Mouse (Mus musculus) midbrain, embryonic 12.5 days (tissue): Measurements from ENCODE around the gene Rtn4. TPM values are rescaled to one million over a fixed set of nuclear protein-coding genes. Genes with fewer than 3 reads are reported as not detected.

ENCODE experiments used
- ATAC-seq: fragments of 200-750 bp; cut with Nextera tagmentation; 2 replicates; pipeline ENCODE4 v1.8.0; 2017; ENCODE audit warnings: low read depth, moderate TSS enrichment, moderate library complexity; ENCODE audit not compliant: low FRiP score
- H3K27ac ChIP-seq: fragments of 300-500 bp; sonication (generic); replicated peaks from 2 replicates; pipeline ENCODE4 v1.5.1; 2016; ENCODE audit warnings: mild to moderate bottlenecking
- H3K27me3 ChIP-seq: fragments of 300-500 bp; sonication (generic); 2 replicates; pipeline ENCODE4 v1.6.1; 2016; ENCODE audit warnings: mild to moderate bottlenecking
- H3K36me3 ChIP-seq: fragments of 300-500 bp; sonication (generic); 2 replicates; pipeline ENCODE4 v1.6.1; 2016
- H3K4me1 ChIP-seq: fragments of 300-500 bp; sonication (generic); 2 replicates; pipeline ENCODE4 v1.6.1; 2016
- H3K4me2 ChIP-seq: fragments of 300-500 bp; sonication (generic); replicated peaks from 2 replicates; pipeline ENCODE4 v1.6.1; 2016; ENCODE audit warnings: mild to moderate bottlenecking, moderate library complexity
- H3K4me3 ChIP-seq: fragments of 300-500 bp; sonication (generic); 2 replicates; pipeline ENCODE4 v1.5.1; 2016; ENCODE audit warnings: mild to moderate bottlenecking
- H3K9ac ChIP-seq: fragments of 300-500 bp; sonication (generic); replicated peaks from 2 replicates; pipeline ENCODE4 v1.6.1; 2016; ENCODE audit warnings: mild to moderate bottlenecking, moderate library complexity
- H3K9me3 ChIP-seq: fragments of 300-500 bp; sonication (generic); 2 replicates; pipeline ENCODE4 v1.6.1; 2016; ENCODE audit warnings: mild to moderate bottlenecking
- WGBS: fragments of 180-500 bp; shearing (Covaris S2); methylation state at CpG from one replicate; pipeline ENCODE4 v1.1.7; 2016; 5-methylcytosine and 5-hydroxymethylcytosine counted together
- polyA plus RNA-seq: library from polyadenylated mRNA; unstranded; fragments of >200 nt; fragmentation: Nextera tagmentation; extraction: Ambion mirVana; gene quantifications from 2 replicates; pipeline ENCODE4 v1.2.1, GENCODE M21; 2016

Gene Rtn4
- polyA plus RNA-seq, 1 experiment from 2014 or later: 98.1 TPM

DNA sequence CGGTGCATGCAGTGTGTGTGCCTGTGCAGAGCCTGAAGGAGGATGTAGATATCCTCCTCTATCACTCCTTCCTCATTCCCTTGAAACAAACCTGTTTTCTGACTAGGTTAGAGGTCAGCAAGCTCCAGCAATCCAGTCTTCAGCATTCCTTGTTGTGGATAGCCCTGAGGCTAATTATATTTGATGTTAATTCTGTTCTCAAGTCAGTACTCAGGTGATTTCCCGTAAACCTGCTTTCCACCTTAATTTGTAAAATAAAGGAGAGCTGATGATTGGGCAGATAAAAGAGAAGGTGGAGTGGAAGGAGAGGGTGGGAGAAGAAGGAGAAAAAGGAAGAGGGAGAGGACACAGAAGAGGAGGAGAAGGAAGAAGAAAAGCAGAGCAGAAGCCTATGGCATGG lies 8.5 kb upstream of the Rtn4 start:
- Histone ChIP-seq H3K4me2 (no peak overlapping the region), H3K27me3 (no peaks in the 10 kb centered on the region), H3K9ac (no peak overlapping the region), H3K4me1 (no peaks in the 10 kb centered on the region), H3K4me3 (no peak overlapping the region), H3K9me3 (no peaks in the 10 kb centered on the region), H3K27ac (no peak overlapping the region), H3K36me3 (no peaks in the 10 kb centered on the region)
- no peak for ATAC-seq
- WGBS: 89% methylated on average over 2 of the region's 2 CpGs

DNA sequence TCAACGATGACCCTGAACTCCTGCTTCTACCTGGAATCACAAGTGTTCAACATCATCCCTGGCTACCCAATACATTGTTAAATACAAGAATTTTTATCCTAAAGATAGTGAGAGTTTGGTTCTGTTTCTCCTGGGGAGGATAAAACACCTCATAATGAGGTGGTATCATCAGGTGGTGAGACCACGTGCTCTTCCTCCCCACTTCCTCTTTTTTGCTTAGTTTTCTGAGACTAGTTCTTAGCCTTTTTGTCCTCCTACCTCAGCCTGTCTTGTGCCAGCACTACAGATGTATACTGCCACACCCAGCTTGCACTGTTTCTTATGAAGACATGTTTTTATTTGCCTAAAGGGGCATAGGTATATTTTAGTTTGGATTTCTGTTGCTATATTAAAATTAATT lies 6.6 kb upstream of the Rtn4 start:
- Histone ChIP-seq H3K27me3 (no peaks in the 10 kb centered on the region), H3K9me3 (no peaks in the 10 kb centered on the region), H3K4me1 (no peaks in the 10 kb centered on the region), H3K9ac (no peak overlapping the region), H3K36me3 (no peaks in the 10 kb centered on the region), H3K27ac (no peak overlapping the region), H3K4me3 (no peak overlapping the region), H3K4me2 (no peak overlapping the region)
- ATAC-seq: no peak
- 90% methylated on average over 2 of the region's 2 CpGs for WGBS

DNA sequence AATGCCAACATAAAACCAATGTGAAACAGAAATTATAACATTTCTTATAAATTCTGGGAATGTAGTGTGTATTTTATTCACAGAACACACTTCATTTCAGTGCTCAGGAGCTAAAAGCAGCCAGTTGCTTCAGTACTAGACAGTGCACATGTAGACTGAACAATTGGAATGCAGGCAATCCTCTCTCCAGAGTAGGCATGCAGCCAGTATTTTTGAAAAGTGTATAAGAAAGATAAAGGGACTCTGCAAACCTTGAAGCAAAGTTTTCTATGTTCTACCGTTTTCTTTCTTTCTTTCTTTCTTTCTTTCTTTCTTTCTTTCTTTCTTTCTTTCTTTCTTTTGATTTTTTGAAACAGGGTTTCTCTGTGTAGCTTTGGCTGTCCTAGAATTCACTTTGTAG lies 1.2 kb upstream of the Rtn4 start:
- Histone ChIP-seq H3K4me3 (no peak overlapping the region), H3K4me1 (peaks cover 3% of the 10 kb centered on the region; the same call in 1 of the 2 replicates), H3K27ac (no peak overlapping the region), H3K9ac (no peak overlapping the region), H3K27me3 (no peaks in the 10 kb centered on the region), H3K4me2 (no peak overlapping the region), H3K36me3 (no peaks in the 10 kb centered on the region), H3K9me3 (no peaks in the 10 kb centered on the region)
- ATAC-seq: no peak
- WGBS: 92% methylated on average over 1 of the region's 1 CpGs

DNA sequence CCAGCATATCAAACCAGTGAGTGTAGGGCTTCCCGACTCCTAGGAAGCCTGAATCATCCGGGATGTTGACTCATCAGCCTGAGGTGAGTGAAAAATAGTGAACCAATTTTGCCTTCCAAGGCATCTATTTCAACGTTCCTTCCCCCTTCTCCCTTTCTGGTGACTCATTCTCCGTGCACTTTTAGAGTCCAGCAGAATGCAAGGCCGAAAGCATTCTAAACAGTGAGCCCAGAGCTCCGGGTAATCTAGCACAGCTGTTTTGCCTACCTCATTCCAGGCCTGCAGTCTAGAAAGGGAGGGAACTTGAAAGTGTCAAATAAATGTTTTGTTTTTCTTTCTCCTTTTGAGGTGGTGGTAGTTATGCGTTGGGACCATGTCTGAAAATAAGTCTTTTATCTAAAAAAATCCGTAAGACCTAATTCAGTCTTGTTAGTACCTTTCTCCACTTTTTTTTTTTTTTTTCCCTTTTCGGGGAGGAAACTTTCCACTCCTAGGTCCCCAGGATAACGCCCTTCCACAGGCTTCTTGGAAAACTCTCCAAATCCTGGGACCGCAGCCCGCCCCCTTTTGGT lies 550 bp upstream of the Rtn4 start:
- no peaks in the 10 kb centered on the region for H3K36me3 ChIP-seq
- no peak overlapping the region for H3K27ac ChIP-seq
- peak overlapping the region; percentile 99; the same call in 1 of the 2 replicates for H3K4me3 ChIP-seq
- 30% methylated on average over 12 of the region's 12 CpGs for WGBS
- no peaks in the 10 kb centered on the region for H3K27me3 ChIP-seq
- H3K4me1 ChIP-seq: peaks cover 9% of the 10 kb centered on the region; the same call in 1 of the 2 replicates
- no peak for ATAC-seq
- H3K9me3 ChIP-seq: no peaks in the 10 kb centered on the region
- no peak overlapping the region for H3K9ac ChIP-seq
- no peak overlapping the region for H3K4me2 ChIP-seq

DNA sequence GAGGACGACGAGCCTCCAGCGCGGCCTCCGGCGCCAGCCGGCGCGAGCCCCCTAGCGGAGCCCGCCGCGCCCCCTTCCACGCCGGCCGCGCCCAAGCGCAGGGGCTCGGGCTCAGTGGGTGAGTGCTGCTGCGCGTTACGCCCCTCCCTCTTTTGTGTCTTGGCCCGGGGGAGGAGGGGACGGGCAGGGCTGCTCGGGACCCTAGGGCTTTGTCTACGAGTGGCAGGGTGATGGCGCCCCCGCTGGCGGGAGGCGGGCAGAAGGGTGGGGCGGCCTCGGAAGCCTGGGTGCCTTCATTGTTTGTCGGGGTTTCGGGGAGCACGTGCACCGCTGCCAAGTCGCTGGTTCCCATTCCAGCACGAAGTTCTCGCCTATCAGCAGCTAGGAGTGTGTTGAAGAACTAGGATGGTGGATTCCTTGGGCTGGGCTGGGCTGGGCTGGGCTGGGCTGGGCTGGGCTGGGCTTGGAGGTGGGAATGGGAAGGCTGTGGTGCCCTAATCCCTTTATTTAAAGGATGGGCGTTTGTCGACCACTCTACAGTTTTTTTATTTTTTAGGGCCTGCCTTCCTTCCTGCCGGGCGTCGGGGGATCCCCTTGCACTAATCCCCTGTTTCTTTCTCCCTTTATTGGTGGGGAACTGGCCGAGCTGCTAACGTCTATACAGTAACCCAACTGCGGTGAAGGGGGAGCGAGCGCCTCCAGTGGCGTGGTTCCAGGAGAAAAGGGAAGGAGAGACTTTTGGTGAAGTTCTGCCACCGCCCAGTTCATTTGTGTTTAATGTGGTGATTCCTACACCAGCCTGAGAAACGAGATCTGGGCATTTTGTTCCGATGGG lies 1.0 kb downstream of the Rtn4 start:
- peak overlapping the region; percentile 99 for H3K27ac ChIP-seq
- H3K9me3 ChIP-seq: no peaks in the 10 kb centered on the region
- no peaks in the 10 kb centered on the region for H3K36me3 ChIP-seq
- ATAC-seq: peak; percentile 92
- peak overlapping the region; percentile 99 for H3K4me3 ChIP-seq
- WGBS: under 1% methylated on average over 53 of the region's 53 CpGs
- peaks cover 14% of the 10 kb centered on the region; the same call in 1 of the 2 replicates for H3K4me1 ChIP-seq
- H3K4me2 ChIP-seq: peak overlapping the region; percentile 59
- no peaks in the 10 kb centered on the region for H3K27me3 ChIP-seq
- peak overlapping the region; percentile 98 for H3K9ac ChIP-seq

DNA sequence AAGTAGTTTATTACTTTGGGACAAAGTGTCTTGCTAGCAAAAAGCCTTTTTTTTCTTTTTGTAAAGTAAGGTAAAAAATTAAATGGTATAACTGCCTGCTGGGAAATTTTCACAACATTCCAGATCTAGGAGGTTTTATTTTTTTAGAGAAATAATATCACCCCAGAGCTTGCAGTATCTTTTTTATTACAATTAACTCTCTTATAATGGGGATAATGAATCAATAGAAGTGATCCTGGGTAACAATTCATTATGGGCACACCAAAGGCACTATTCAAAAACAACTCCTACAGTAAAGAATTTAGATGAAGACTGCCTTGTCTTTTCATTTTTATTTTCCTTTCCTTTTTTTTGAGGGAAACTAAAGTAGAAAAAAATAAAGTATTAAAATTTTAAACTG lies 2.0 kb downstream of the Rtn4 start:
- Histone ChIP-seq H3K4me3 (no peak overlapping the region), H3K9ac (no peak overlapping the region), H3K9me3 (no peaks in the 10 kb centered on the region), H3K4me1 (peaks cover 14% of the 10 kb centered on the region; the same call in 1 of the 2 replicates), H3K36me3 (no peaks in the 10 kb centered on the region), H3K4me2 (0 out of 2 replicates have a peak overlapping the region, but pooled peaks have one; percentile 22), H3K27me3 (no peaks in the 10 kb centered on the region), H3K27ac (no peak overlapping the region)
- no peak for ATAC-seq

DNA sequence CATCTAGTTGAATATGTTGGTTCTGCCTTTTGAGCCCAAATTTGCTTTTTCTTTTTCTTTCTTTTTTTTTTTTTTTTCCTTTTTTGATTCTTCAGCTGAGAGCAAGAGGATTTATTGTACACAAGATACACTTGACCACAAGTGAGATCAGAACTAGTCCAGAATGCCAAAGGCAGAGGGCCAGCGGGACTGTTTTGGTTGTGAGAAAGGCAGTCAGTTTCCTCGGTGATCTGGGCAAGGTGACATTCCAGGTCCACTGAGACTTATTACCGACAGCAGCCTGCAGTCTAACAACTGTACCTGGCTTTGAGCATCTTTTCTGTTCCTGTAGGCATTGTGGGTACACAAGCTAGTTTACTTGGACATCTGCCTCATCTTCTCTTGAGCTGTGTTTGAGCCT lies 10.0 kb downstream of the Rtn4 start:
- ATAC-seq: no peak
- H3K4me1 ChIP-seq: 0 out of 2 replicates have a peak, but pooled peaks cover 2% of the 10 kb centered on the region
- H3K36me3 ChIP-seq: peaks cover 13% of the 10 kb centered on the region
- H3K4me3 ChIP-seq: no peak overlapping the region
- H3K27ac ChIP-seq: no peak overlapping the region
- no peaks in the 10 kb centered on the region for H3K9me3 ChIP-seq
- no peak overlapping the region for H3K4me2 ChIP-seq
- WGBS: 85% methylated on average over 3 of the region's 3 CpGs
- H3K27me3 ChIP-seq: no peaks in the 10 kb centered on the region
- H3K9ac ChIP-seq: no peak overlapping the region

DNA sequence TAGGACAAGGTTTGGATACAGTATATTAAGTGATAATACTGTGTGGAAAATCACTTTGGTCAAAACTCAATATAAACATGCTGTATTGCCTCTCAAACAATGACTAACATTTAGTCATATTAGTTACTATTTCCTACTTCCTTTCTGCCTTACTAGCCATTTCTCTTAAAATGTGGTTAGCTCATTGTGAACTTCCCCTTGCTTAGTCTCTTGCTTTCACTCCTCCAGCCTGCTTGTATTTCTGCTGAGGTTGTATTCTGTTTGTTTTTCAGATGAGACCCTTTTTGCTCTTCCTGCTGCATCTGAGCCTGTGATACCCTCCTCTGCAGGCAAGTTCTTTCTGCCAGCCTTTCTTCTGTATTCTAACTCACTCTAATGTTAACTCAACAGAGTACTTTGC lies 12.5 kb downstream of the Rtn4 start:
- H3K4me1 ChIP-seq: no peaks in the 10 kb centered on the region
- H3K27me3 ChIP-seq: no peaks in the 10 kb centered on the region
- no peak overlapping the region for H3K4me2 ChIP-seq
- ATAC-seq: no peak
- peaks cover 18% of the 10 kb centered on the region for H3K36me3 ChIP-seq
- H3K27ac ChIP-seq: no peak overlapping the region
- no peak overlapping the region for H3K9ac ChIP-seq
- no peak overlapping the region for H3K4me3 ChIP-seq
- H3K9me3 ChIP-seq: no peaks in the 10 kb centered on the region

DNA sequence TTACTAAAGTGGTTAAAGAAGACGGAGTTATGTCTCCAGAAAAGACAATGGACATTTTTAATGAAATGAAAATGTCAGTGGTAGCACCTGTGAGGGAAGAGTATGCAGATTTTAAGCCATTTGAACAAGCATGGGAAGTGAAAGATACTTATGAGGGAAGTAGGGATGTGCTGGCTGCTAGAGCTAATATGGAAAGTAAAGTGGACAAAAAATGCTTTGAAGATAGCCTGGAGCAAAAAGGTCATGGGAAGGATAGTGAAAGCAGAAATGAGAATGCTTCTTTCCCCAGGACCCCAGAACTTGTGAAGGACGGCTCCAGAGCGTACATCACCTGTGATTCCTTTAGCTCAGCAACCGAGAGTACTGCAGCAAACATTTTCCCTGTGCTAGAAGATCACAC lies 14.1 kb downstream of the Rtn4 start:
- peaks cover 18% of the 10 kb centered on the region for H3K36me3 ChIP-seq
- WGBS: 91% methylated on average over 4 of the region's 4 CpGs
- ATAC-seq: no peak

DNA sequence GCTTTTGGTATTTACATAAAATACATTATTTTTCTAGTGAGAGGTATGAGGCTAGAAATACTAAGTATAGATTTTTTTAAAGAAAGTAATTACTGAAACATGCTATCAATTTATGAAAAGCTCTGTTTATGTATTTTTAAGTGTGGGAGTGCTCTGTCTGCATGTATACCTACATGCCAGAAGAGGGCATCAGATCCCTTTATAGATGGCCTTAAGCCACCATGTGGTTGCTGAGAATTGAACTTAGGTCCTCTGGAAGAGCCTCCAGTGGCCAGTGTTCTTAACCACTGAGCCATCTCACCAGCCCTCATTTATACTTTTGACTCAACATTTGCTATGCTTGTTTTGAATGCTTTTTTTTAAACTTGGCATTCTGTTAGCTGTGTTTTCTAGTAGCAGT lies 16.8 kb downstream of the Rtn4 start:
- ATAC-seq: no peak
- peaks cover 25% of the 10 kb centered on the region for H3K36me3 ChIP-seq

More for the DNA sequence above, 14.1 kb downstream of the Rtn4 start:
- no peaks in the 10 kb centered on the region for H3K4me1 ChIP-seq
- no peak overlapping the region for H3K27ac ChIP-seq
- H3K4me2 ChIP-seq: no peak overlapping the region
- H3K9me3 ChIP-seq: no peaks in the 10 kb centered on the region
- no peaks in the 10 kb centered on the region for H3K27me3 ChIP-seq
- H3K4me3 ChIP-seq: no peak overlapping the region
- H3K9ac ChIP-seq: no peak overlapping the region

DNA sequence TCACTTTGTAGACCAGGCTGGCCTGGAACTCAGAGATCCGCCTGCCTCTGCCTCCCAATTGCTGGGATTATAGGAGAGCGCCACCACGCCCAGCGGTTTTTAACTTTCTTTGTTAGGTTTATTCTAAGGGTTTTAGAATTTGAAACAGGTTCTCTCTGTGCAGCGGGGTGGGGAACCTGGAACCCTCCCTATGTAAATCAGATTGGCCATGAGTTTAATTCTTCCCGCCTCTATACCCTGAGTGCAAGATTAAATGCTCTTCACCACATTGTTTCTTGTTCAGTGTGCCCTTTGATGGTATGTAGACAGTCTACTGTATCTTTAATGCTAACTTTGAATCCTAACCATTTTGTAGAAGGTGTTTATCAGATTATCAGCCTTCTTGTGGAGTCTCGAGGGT lies 21.4 kb downstream of the Rtn4 start:
- no peak for ATAC-seq
- Histone ChIP-seq H3K36me3 (peaks cover 7% of the 10 kb centered on the region; the same call in 1 of the 2 replicates), H3K27ac (no peak overlapping the region), H3K4me3 (no peak overlapping the region), H3K4me2 (no peak overlapping the region), H3K4me1 (no peaks in the 10 kb centered on the region), H3K9ac (no peak overlapping the region), H3K9me3 (no peaks in the 10 kb centered on the region), H3K27me3 (no peaks in the 10 kb centered on the region)
- WGBS: 92% methylated on average over 7 of the region's 7 CpGs

More for the DNA sequence above, 16.8 kb downstream of the Rtn4 start:
- H3K4me3 ChIP-seq: no peak overlapping the region
- H3K9ac ChIP-seq: no peak overlapping the region
- no peaks in the 10 kb centered on the region for H3K4me1 ChIP-seq
- no peaks in the 10 kb centered on the region for H3K9me3 ChIP-seq
- no peaks in the 10 kb centered on the region for H3K27me3 ChIP-seq
- H3K27ac ChIP-seq: no peak overlapping the region
- H3K4me2 ChIP-seq: no peak overlapping the region

DNA sequence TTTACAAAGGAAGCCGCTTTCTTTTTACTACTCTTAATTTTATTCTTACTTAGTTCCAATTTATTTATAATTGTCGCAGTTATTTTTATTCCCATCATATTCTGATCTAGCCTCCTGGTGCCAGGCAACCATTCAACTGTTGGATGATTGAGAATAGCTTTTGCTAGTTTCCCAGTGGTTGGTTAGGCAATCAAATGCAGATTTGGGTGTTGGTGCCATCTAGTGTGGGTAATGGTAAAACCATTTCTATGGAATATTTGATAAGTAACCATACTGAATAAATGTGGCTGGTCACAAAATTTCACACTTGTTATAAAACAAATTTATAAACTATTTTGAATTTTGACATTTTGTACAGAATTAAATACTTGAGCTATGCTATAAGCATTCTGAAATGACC lies 22.0 kb downstream of the Rtn4 start:
- Histone ChIP-seq H3K4me2 (no peak overlapping the region), H3K9me3 (no peaks in the 10 kb centered on the region), H3K36me3 (peaks cover 7% of the 10 kb centered on the region; the same call in 1 of the 2 replicates), H3K9ac (no peak overlapping the region), H3K4me1 (no peaks in the 10 kb centered on the region), H3K27me3 (no peaks in the 10 kb centered on the region), H3K27ac (no peak overlapping the region), H3K4me3 (no peak overlapping the region)
- no peak for ATAC-seq
- WGBS: 92% methylated on average over 2 of the region's 2 CpGs
